ENCODE assay signal across 13 mouse cellular contexts in the genomic region with DNA sequence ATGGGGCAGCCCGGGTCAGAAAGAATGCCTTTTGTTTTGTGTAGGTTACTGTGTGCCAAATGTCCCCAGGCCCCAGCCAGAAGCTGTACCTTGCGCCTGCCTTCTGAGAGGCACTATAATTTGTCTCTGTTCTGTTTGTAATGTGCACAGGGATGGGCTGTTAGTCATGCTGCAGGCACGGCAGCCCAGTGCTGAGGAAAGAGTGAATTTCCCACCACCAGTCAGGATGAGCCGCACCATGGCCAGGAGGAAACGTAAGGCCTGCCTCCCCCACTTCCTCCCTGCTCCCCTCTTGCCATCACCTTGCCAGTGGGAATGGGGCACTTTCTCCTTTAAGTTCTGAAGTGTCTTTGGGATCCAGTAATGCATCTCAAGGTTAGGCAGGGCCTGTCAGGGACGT.
A peak's percentile ranks its signal among the peaks of the same experiment; 100 is the strongest.
DNase-seq lines count a peak whose midpoint lies in the region; ATAC-seq lines count a peak whose summit lies in the region.
"Had no signal": no experiment of that assay in that cellular context is flagged by ENCODE, and none has a peak within 500 bp of the region (broad histone marks: within the 10 kb centered on the region; RNA-seq: fewer than 3 reads in every experiment).

No protein-coding gene starts in this region.

- 53% methylated on average over 6 of the region's 6 CpGs for WGBS in heart, embryonic 15.5 days
- 51% methylated on average over 6 of the region's 6 CpGs for WGBS in neural tube, embryonic 11.5 days
- 48% methylated on average over 6 of the region's 6 CpGs for WGBS in embryonic facial prominence, embryonic 12.5 days
- WGBS in stomach, embryonic 16.5 days: 35% methylated on average over 6 of the region's 6 CpGs

- no peak overlapping the region for H3K4me2 ChIP-seq in heart, embryonic 15.5 days
- H3K4me2 ChIP-seq in neural tube, embryonic 11.5 days (ENCODE audit: low read depth): no peak overlapping the region
- H3K4me2 ChIP-seq in embryonic facial prominence, embryonic 12.5 days (replicated peaks): no peak overlapping the region
- no peak overlapping the region for H3K4me2 ChIP-seq in stomach, embryonic 16.5 days (ENCODE audit: low read depth, low read length)

- DNase-seq in heart, adult 9 months (ENCODE audit: low spot score in 2 of 2): no peak
- no peak for DNase-seq in neural tube, embryonic 11.5 days (ENCODE audit: low spot score)
- DNase-seq in neural tube, embryonic 10.5 days (ENCODE audit: extremely low spot score, low spot score): no peak
- DNase-seq in left cerebral cortex, postnatal 10 days (ENCODE audit: extremely low spot score in 1 of 2, low spot score in 2 of 2): no peak
- DNase-seq: cerebellum, adult 9-11 months; heart, adult 2 months; heart, postnatal 4 days; kidney, postnatal 10 days; thymus, postnatal 36 days had no signal

- H3K9ac ChIP-seq in heart, embryonic 15.5 days: no peak overlapping the region
- no peak overlapping the region for H3K9ac ChIP-seq in neural tube, embryonic 11.5 days (ENCODE audit: low read length)
- no peak overlapping the region for H3K9ac ChIP-seq in embryonic facial prominence, embryonic 12.5 days
- H3K9ac ChIP-seq in stomach, embryonic 16.5 days (ENCODE audit: low read length): no peak overlapping the region

- H3K9me3 ChIP-seq in heart, embryonic 15.5 days (replicated peaks): no peaks in the 10 kb centered on the region
- no peaks in the 10 kb centered on the region for H3K9me3 ChIP-seq in neural tube, embryonic 11.5 days (ENCODE audit: control insufficient read depth, low read length)
- no peaks in the 10 kb centered on the region for H3K9me3 ChIP-seq in embryonic facial prominence, embryonic 12.5 days
- H3K9me3 ChIP-seq in stomach, embryonic 16.5 days (replicated peaks; ENCODE audit: control insufficient read depth, low read length): no peaks in the 10 kb centered on the region

- no peak overlapping the region for H3K27ac ChIP-seq in heart, embryonic 15.5 days
- H3K27ac ChIP-seq in neural tube, embryonic 11.5 days (ENCODE audit: low read depth, low read length): 0 out of 2 replicates have a peak overlapping the region, but pooled peaks have one; percentile 8
- H3K27ac ChIP-seq in embryonic facial prominence, embryonic 12.5 days: no peak overlapping the region
- H3K27ac ChIP-seq in stomach, embryonic 16.5 days (ENCODE audit: low read length): peak overlapping the region; percentile 53; the same call in 1 of the 2 replicates
- H3K27ac ChIP-seq: heart, adult 2 months had no signal

- H3K4me1 ChIP-seq in heart, embryonic 15.5 days (replicated peaks): peaks cover 10% of the 10 kb centered on the region
- H3K4me1 ChIP-seq in neural tube, embryonic 11.5 days (ENCODE audit: control insufficient read depth, insufficient read depth, low read length): 0 out of 2 replicates have a peak, but pooled peaks cover 7% of the 10 kb centered on the region
- H3K4me1 ChIP-seq in embryonic facial prominence, embryonic 12.5 days: no peaks in the 10 kb centered on the region
- peaks cover 11% of the 10 kb centered on the region for H3K4me1 ChIP-seq in stomach, embryonic 16.5 days (ENCODE audit: control insufficient read depth, insufficient read depth, low read length)

- no peak overlapping the region for H3K4me3 ChIP-seq in heart, embryonic 15.5 days
- no peak overlapping the region for H3K4me3 ChIP-seq in neural tube, embryonic 11.5 days (ENCODE audit: low read depth, low read length)
- H3K4me3 ChIP-seq in embryonic facial prominence, embryonic 12.5 days: no peak overlapping the region
- no peak overlapping the region for H3K4me3 ChIP-seq in stomach, embryonic 16.5 days (replicated peaks; ENCODE audit: low read length)
- H3K4me3 ChIP-seq: heart, adult 2 months had no signal

- H3K27me3 ChIP-seq in heart, embryonic 15.5 days: peaks cover 27% of the 10 kb centered on the region
- no peaks in the 10 kb centered on the region for H3K27me3 ChIP-seq in neural tube, embryonic 11.5 days (ENCODE audit: control insufficient read depth, insufficient read depth, low read length)
- no peaks in the 10 kb centered on the region for H3K27me3 ChIP-seq in embryonic facial prominence, embryonic 12.5 days
- no peaks in the 10 kb centered on the region for H3K27me3 ChIP-seq in stomach, embryonic 16.5 days (ENCODE audit: control insufficient read depth, insufficient read depth, low read length)
- H3K27me3 ChIP-seq: CH12.LX had no signal

- intact Hi-C loops in left cerebral cortex, postnatal 10 days (cut with DNase I): no loop called here

- H3K36me3 ChIP-seq in heart, embryonic 15.5 days: no peaks in the 10 kb centered on the region
- H3K36me3 ChIP-seq in neural tube, embryonic 11.5 days (ENCODE audit: control insufficient read depth, insufficient read depth, low read length): no peaks in the 10 kb centered on the region
- H3K36me3 ChIP-seq in embryonic facial prominence, embryonic 12.5 days: no peaks in the 10 kb centered on the region
- H3K36me3 ChIP-seq in stomach, embryonic 16.5 days (ENCODE audit: control insufficient read depth, insufficient read depth, low read length): no peaks in the 10 kb centered on the region

- ATAC-seq in heart, embryonic 15.5 days (replicated peaks; ENCODE audit: insufficient number of reproducible peaks, insufficient read depth, low FRiP score, low read depth): 0 out of 2 replicates have a peak, but pooled peaks have one; percentile 22
- ATAC-seq in neural tube, embryonic 11.5 days (ENCODE audit: insufficient read depth, low FRiP score, low TSS enrichment): no peak
- 0 out of 2 replicates have a peak, but pooled peaks have one; percentile 52 for ATAC-seq in embryonic facial prominence, embryonic 12.5 days (ENCODE audit: insufficient number of reproducible peaks, insufficient read depth, low FRiP score, low TSS enrichment)
- no peak for ATAC-seq in stomach, embryonic 16.5 days (ENCODE audit: insufficient read depth, low FRiP score)

Comparison
In these comparisons a context has a peak if more than half of its experiments do, and no peak if none do; other contexts are left out.
1. ATAC-seq: peak in heart, embryonic 15.5 days (single experiment) and embryonic facial prominence, embryonic 12.5 days (single experiment); none in neural tube, embryonic 11.5 days (single experiment) and stomach, embryonic 16.5 days (single experiment).
2. H3K27ac ChIP-seq: peak in neural tube, embryonic 11.5 days (single experiment) and stomach, embryonic 16.5 days (single experiment); none in heart, embryonic 15.5 days (single experiment) and embryonic facial prominence, embryonic 12.5 days (single experiment).